Mouse (Mus musculus) hindbrain, embryonic 14.5 days (tissue): ENCODE results near the gene Rps6kb2. TPM values are rescaled to one million over a fixed set of nuclear protein-coding genes. Genes with fewer than 3 reads are reported as not detected.

Source experiments
- ATAC-seq: fragments of 200-750 bp; cut with Nextera tagmentation; 2 replicates; pipeline ENCODE4 v1.8.0; 2017; ENCODE audit warnings: moderate number of reproducible peaks, mild to moderate bottlenecking, moderate TSS enrichment, moderate library complexity; ENCODE audit not compliant: low FRiP score
- DNase-seq: peaks from one replicate; pipeline ENCODE4 v3.0.0-alpha.2; 2015; ENCODE audit warnings: low spot score
- H3K27ac ChIP-seq: fragments of 300-500 bp; sonication (generic); 2 replicates; pipeline ENCODE4 v1.5.1; 2014; ENCODE audit warnings: mild to moderate bottlenecking, moderate library complexity
- H3K27me3 ChIP-seq: fragments of 300-500 bp; sonication (generic); 2 replicates; pipeline ENCODE4 v1.6.1; 2014; ENCODE audit warnings: mild to moderate bottlenecking, low read length, mixed read lengths; ENCODE audit not compliant: control insufficient read depth, insufficient read depth
- H3K36me3 ChIP-seq: fragments of 300-500 bp; sonication (generic); replicated peaks from 2 replicates; pipeline ENCODE4 v1.6.1; 2014; ENCODE audit not compliant: control insufficient read depth, insufficient read depth
- H3K4me1 ChIP-seq: fragments of 300-500 bp; sonication (generic); replicated peaks from 2 replicates; pipeline ENCODE4 v1.6.1; 2014; ENCODE audit warnings: antibody characterized with exemption, low read length, mixed read lengths; ENCODE audit not compliant: control insufficient read depth, insufficient read depth
- H3K4me2 ChIP-seq: fragments of 300-500 bp; sonication (generic); replicated peaks from 2 replicates; pipeline ENCODE4 v1.6.1; 2014; ENCODE audit warnings: mild to moderate bottlenecking, moderate library complexity
- H3K4me3 ChIP-seq: fragments of 300-500 bp; sonication (generic); replicated peaks from 2 replicates; pipeline ENCODE4 v1.5.1; 2014; ENCODE audit warnings: mild to moderate bottlenecking, low read length
- H3K9ac ChIP-seq: fragments of 300-500 bp; sonication (generic); 2 replicates; pipeline ENCODE4 v1.6.1; 2014
- H3K9me3 ChIP-seq: fragments of 300-500 bp; sonication (generic); 2 replicates; pipeline ENCODE4 v1.6.1; 2016; ENCODE audit warnings: low read length; ENCODE audit not compliant: control insufficient read depth
- WGBS: fragments of 180-500 bp; shearing (Covaris S2); extraction: QIAGEN DNeasy Blood & Tissue Kit; methylation state at CpG from one replicate; pipeline ENCODE4 v1.1.7; 2014; 5-methylcytosine and 5-hydroxymethylcytosine counted together
- polyA plus RNA-seq: library from polyadenylated mRNA; unstranded; fragments of >200 nt; fragmentation: Nextera tagmentation; extraction: Ambion mirVana; gene quantifications from 2 replicates; pipeline ENCODE4 v1.2.1, GENCODE M21; 2014

Gene Rps6kb2
- polyA plus RNA-seq, 1 experiment from 2014 or later = 39.7 TPM

GRCm38 (mm10) chr19:4164100-4164499, 946 bp upstream of the Rps6kb2 start:
- peak overlapping the region; percentile 91; the same call in 1 of the 2 replicates for H3K4me2 ChIP-seq
- peak overlapping the region; percentile 74; the same call in 1 of the 2 replicates for H3K9ac ChIP-seq
- 89% methylated on average over 3 of the region's 3 CpGs for WGBS
- H3K4me3 ChIP-seq = no peak overlapping the region
- peaks cover 9% of the 10 kb centered on the region; the same call in 1 of the 2 replicates for H3K4me1 ChIP-seq
- DNase-seq (no peak), ATAC-seq (no peak)
- H3K9me3 ChIP-seq = no peaks in the 10 kb centered on the region
- no peak overlapping the region for H3K27ac ChIP-seq
- peaks cover 22% of the 10 kb centered on the region for H3K36me3 ChIP-seq
- H3K27me3 ChIP-seq = no peaks in the 10 kb centered on the region

- 30% methylated on average over 4 of the region's 4 CpGs for WGBS
- Histone ChIP-seq H3K4me1 (peaks cover 9% of the 10 kb centered on the region; the same call in 1 of the 2 replicates), H3K4me2 (peak overlapping the region; percentile 91), H3K4me3 (peak overlapping the region; percentile 57), H3K9me3 (no peaks in the 10 kb centered on the region), H3K9ac (peak overlapping the region; percentile 74), H3K36me3 (peaks cover 28% of the 10 kb centered on the region), H3K27ac (peak overlapping the region; percentile 88), H3K27me3 (no peaks in the 10 kb centered on the region)
- no peak for ATAC-seq
- DNase-seq = no peak
Measured at GRCm38 (mm10) chr19:4163543-4163887, 361 bp upstream of the Rps6kb2 start.

GRCm38 (mm10) chr19:4159049-4159448, 4.1 kb downstream of the Rps6kb2 start:
- Histone ChIP-seq H3K27ac (no peak overlapping the region), H3K4me2 (no peak overlapping the region), H3K4me3 (no peak overlapping the region), H3K9ac (0 out of 2 replicates have a peak overlapping the region, but pooled peaks have one; percentile 3), H3K4me1 (peaks cover 9% of the 10 kb centered on the region; the same call in 1 of the 2 replicates), H3K9me3 (no peaks in the 10 kb centered on the region), H3K36me3 (peaks cover 60% of the 10 kb centered on the region), H3K27me3 (no peaks in the 10 kb centered on the region)
- no peak for DNase-seq
- ATAC-seq = no peak
- WGBS = 99% methylated on average over 8 of the region's 8 CpGs

GRCm38 (mm10) chr19:4156771-4157170, 6.4 kb downstream of the Rps6kb2 start:
- Histone ChIP-seq H3K9ac (no peak overlapping the region), H3K36me3 (peaks cover 80% of the 10 kb centered on the region), H3K9me3 (no peaks in the 10 kb centered on the region), H3K4me2 (no peak overlapping the region), H3K27ac (no peak overlapping the region), H3K4me1 (no peaks in the 10 kb centered on the region), H3K27me3 (no peaks in the 10 kb centered on the region), H3K4me3 (no peak overlapping the region)
- DNase-seq (no peak), ATAC-seq (no peak)
- WGBS = 92% methylated on average over 12 of the region's 12 CpGs

GRCm38 (mm10) chr19:4156073-4156579, 7.0 kb downstream of the Rps6kb2 start:
- DNase-seq (no peak), ATAC-seq (no peak)
- H3K36me3 ChIP-seq = peaks cover 78% of the 10 kb centered on the region
- WGBS = 66% methylated on average over 20 of the region's 20 CpGs
- no peaks in the 10 kb centered on the region for H3K4me1 ChIP-seq
- H3K9ac ChIP-seq = no peak overlapping the region
- no peak overlapping the region for H3K4me3 ChIP-seq
- no peak overlapping the region for H3K4me2 ChIP-seq
- no peaks in the 10 kb centered on the region for H3K9me3 ChIP-seq
- H3K27ac ChIP-seq = no peak overlapping the region
- no peaks in the 10 kb centered on the region for H3K27me3 ChIP-seq

GRCm38 (mm10) chr19:4155223-4156072, 7.7 kb downstream of the Rps6kb2 start:
- Histone ChIP-seq H3K36me3 (peaks cover 76% of the 10 kb centered on the region), H3K27me3 (no peaks in the 10 kb centered on the region), H3K4me2 (no peak overlapping the region), H3K9me3 (no peaks in the 10 kb centered on the region), H3K9ac (no peak overlapping the region), H3K27ac (no peak overlapping the region), H3K4me3 (no peak overlapping the region), H3K4me1 (no peaks in the 10 kb centered on the region)
- DNase-seq (no peak), ATAC-seq (no peak)
- WGBS = 65% methylated on average over 6 of the region's 6 CpGs

- Histone ChIP-seq H3K4me2 (no peak overlapping the region), H3K4me1 (0 out of 2 replicates have a peak, but pooled peaks cover 1% of the 10 kb centered on the region), H3K9ac (no peak overlapping the region), H3K9me3 (no peaks in the 10 kb centered on the region), H3K4me3 (no peak overlapping the region), H3K27me3 (no peaks in the 10 kb centered on the region), H3K27ac (no peak overlapping the region), H3K36me3 (peaks cover 73% of the 10 kb centered on the region)
- no peak for DNase-seq
- 87% methylated on average over 10 of the region's 13 CpGs for WGBS
- ATAC-seq = no peak
Measured at GRCm38 (mm10) chr19:4154437-4155222, 8.5 kb downstream of the Rps6kb2 start.

GRCm38 (mm10) chr19:4153232-4153654, 9.9 kb downstream of the Rps6kb2 start, which contains the start of gene Ptprcap:
TSS of gene Ptprcap (plus strand) at chr19:4153604.
- Histone ChIP-seq H3K4me1 (peaks cover 9% of the 10 kb centered on the region), H3K4me2 (no peak within 1 kb of the TSS), H3K9me3 (no peaks in the 10 kb centered on the region), H3K36me3 (peaks cover 59% of the 10 kb centered on the region), H3K9ac (no peak within 1 kb of the TSS), H3K27ac (no peak within 1 kb of the TSS), H3K4me3 (no peak within 1 kb of the TSS), H3K27me3 (no peaks in the 10 kb centered on the region)
- DNase-seq = no peak
- ATAC-seq = no peak
- 76% methylated on average over 11 of the region's 11 CpGs for WGBS
